Mouse (Mus musculus) limb, embryonic 13.5 days (tissue): ENCODE data around the gene Kiss1r. TPM values are rescaled to one million over a fixed set of nuclear protein-coding genes. Genes with fewer than 3 reads are reported as not detected.
"Not testable (repeated sequence)": the region's sequence is repeated elsewhere in the genome, so short reads cannot be mapped to it uniquely, and the experiment has no call there.

ENCODE experiments used
- ATAC-seq: fragments of 200-750 bp; cut with Nextera tagmentation; 2 replicates; pipeline ENCODE4 v1.8.0; 2017; ENCODE audit warnings: low read depth, moderate number of reproducible peaks, moderate TSS enrichment; ENCODE audit not compliant: low FRiP score
- H3K27ac ChIP-seq: fragments of 300-500 bp; sonication (generic); 2 replicates; pipeline ENCODE4 v1.5.1; 2015; ENCODE audit warnings: inconsistent platforms, mild to moderate bottlenecking, moderate library complexity
- H3K27me3 ChIP-seq: fragments of 300-500 bp; sonication (generic); 2 replicates; pipeline ENCODE4 v1.6.1; 2015; ENCODE audit warnings: mild to moderate bottlenecking, inconsistent platforms
- H3K36me3 ChIP-seq: fragments of 300-500 bp; sonication (generic); 2 replicates; pipeline ENCODE4 v1.6.1; 2015; ENCODE audit warnings: inconsistent platforms, mild to moderate bottlenecking, moderate library complexity
- H3K4me1 ChIP-seq: fragments of 300-500 bp; sonication (generic); 2 replicates; pipeline ENCODE4 v1.6.1; 2015; ENCODE audit warnings: inconsistent platforms
- H3K4me2 ChIP-seq: fragments of 300-500 bp; sonication (generic); replicated peaks from 2 replicates; pipeline ENCODE4 v1.6.1; 2015; ENCODE audit warnings: inconsistent platforms, mild to moderate bottlenecking, moderate library complexity
- H3K4me3 ChIP-seq: fragments of 300-500 bp; sonication (generic); 2 replicates; pipeline ENCODE4 v1.5.1; 2015; ENCODE audit warnings: moderate library complexity, mild to moderate bottlenecking, inconsistent platforms
- H3K9ac ChIP-seq: fragments of 300-500 bp; sonication (generic); 2 replicates; pipeline ENCODE4 v1.6.1; 2015; ENCODE audit warnings: mild to moderate bottlenecking, inconsistent platforms
- H3K9me3 ChIP-seq: fragments of 300-500 bp; sonication (generic); 2 replicates; pipeline ENCODE4 v1.6.1; 2016; ENCODE audit warnings: inconsistent platforms
- WGBS: fragments of 180-500 bp; shearing (Covaris S2); methylation state at CpG from one replicate; pipeline ENCODE4 v1.1.7; 2015; 5-methylcytosine and 5-hydroxymethylcytosine counted together
- polyA plus RNA-seq: library from polyadenylated mRNA; unstranded; fragments of >200 nt; fragmentation: Nextera tagmentation; extraction: Ambion mirVana; gene quantifications from 2 replicates; pipeline ENCODE4 v1.2.1, GENCODE M21; 2015

The Kiss1r gene
- polyA plus RNA-seq, 1 experiment from 2014 or later = 0.94 TPM

- H3K4me3 ChIP-seq = 0 out of 2 replicates have a peak overlapping the region, but pooled peaks have one; percentile 8
- H3K27me3 ChIP-seq = peaks cover 14% of the 10 kb centered on the region
- peaks cover 23% of the 10 kb centered on the region for H3K4me1 ChIP-seq
- 0 out of 2 replicates have a peak, but pooled peaks have one; percentile 16 for ATAC-seq
- H3K4me2 ChIP-seq = peak overlapping the region; percentile 14; the same call in 1 of the 2 replicates
- no peaks in the 10 kb centered on the region for H3K36me3 ChIP-seq
- H3K9ac ChIP-seq = no peak overlapping the region
- no peak overlapping the region for H3K27ac ChIP-seq
- no peaks in the 10 kb centered on the region for H3K9me3 ChIP-seq
- 13% methylated on average over 22 of the region's 22 CpGs for WGBS
Observed at GRCm38 (mm10) chr10:79883297-79884084, 33.3 kb upstream of the Kiss1r start.

- Histone ChIP-seq H3K4me1 (peaks cover 23% of the 10 kb centered on the region), H3K27ac (no peak overlapping the region), H3K9me3 (no peaks in the 10 kb centered on the region), H3K36me3 (no peaks in the 10 kb centered on the region), H3K4me3 (no peak overlapping the region), H3K27me3 (peaks cover 14% of the 10 kb centered on the region), H3K4me2 (no peak overlapping the region), H3K9ac (no peak overlapping the region)
- ATAC-seq = no peak
- 75% methylated on average over 4 of the region's 4 CpGs for WGBS
Observed at GRCm38 (mm10) chr10:79884446-79884845, 32.3 kb upstream of the Kiss1r start.

GRCm38 (mm10) chr10:79884938-79885337 is 31.8 kb upstream of the Kiss1r start:
- Histone ChIP-seq H3K4me1 (peaks cover 23% of the 10 kb centered on the region), H3K27me3 (peaks cover 14% of the 10 kb centered on the region)
- H3K4me3 ChIP-seq, H3K36me3 ChIP-seq, ATAC-seq, H3K9ac ChIP-seq, H3K9me3 ChIP-seq, H3K4me2 ChIP-seq, H3K27ac ChIP-seq: not testable (repeated sequence)
- WGBS = 69% methylated on average over 3 of the region's 3 CpGs

- H3K4me1 ChIP-seq = peaks cover 19% of the 10 kb centered on the region
- no peak within 1 kb of the TSS for H3K4me3 ChIP-seq
- no peak within 1 kb of the TSS for H3K9ac ChIP-seq
- ATAC-seq = no peak
- H3K4me2 ChIP-seq = no peak within 1 kb of the TSS
- peaks cover 14% of the 10 kb centered on the region for H3K27me3 ChIP-seq
- H3K9me3 ChIP-seq = no peaks in the 10 kb centered on the region
- no peak within 1 kb of the TSS for H3K27ac ChIP-seq
- 82% methylated on average over 6 of the region's 6 CpGs for WGBS
- H3K36me3 ChIP-seq = no peaks in the 10 kb centered on the region
Observed at GRCm38 (mm10) chr10:79886054-79886453, 30.7 kb upstream of the Kiss1r start, which contains the start of gene Elane. Gene Elane (plus strand): TSS chr10:79886247.

GRCm38 (mm10) chr10:79886611-79887010 is 30.2 kb upstream of the Kiss1r start:
- WGBS = 80% methylated on average over 8 of the region's 8 CpGs

GRCm38 (mm10) chr10:79889386-79889785 is 27.4 kb upstream of the Kiss1r start:
- Histone ChIP-seq H3K9me3 (no peaks in the 10 kb centered on the region), H3K27me3 (no peaks in the 10 kb centered on the region), H3K4me3 (no peak overlapping the region), H3K4me2 (no peak overlapping the region), H3K27ac (no peak overlapping the region), H3K4me1 (no peaks in the 10 kb centered on the region), H3K9ac (no peak overlapping the region), H3K36me3 (peaks cover 4% of the 10 kb centered on the region)
- no peak for ATAC-seq
- 63% methylated on average over 2 of the region's 2 CpGs for WGBS

More at GRCm38 (mm10) chr10:79886611-79887010, 30.2 kb upstream of the Kiss1r start:
- no peak for ATAC-seq
- Histone ChIP-seq H3K4me1 (peaks cover 19% of the 10 kb centered on the region), H3K9ac (no peak overlapping the region), H3K9me3 (no peaks in the 10 kb centered on the region), H3K27ac (no peak overlapping the region), H3K4me3 (no peak overlapping the region), H3K27me3 (peaks cover 11% of the 10 kb centered on the region), H3K4me2 (no peak overlapping the region), H3K36me3 (no peaks in the 10 kb centered on the region)

GRCm38 (mm10) chr10:79890670-79891069 is 26.1 kb upstream of the Kiss1r start, which contains the start of gene Cfd:
Gene Cfd (plus strand): TSS chr10:79890853.
- Histone ChIP-seq H3K36me3 (peaks cover 14% of the 10 kb centered on the region), H3K9me3 (no peaks in the 10 kb centered on the region), H3K27ac (no peak within 1 kb of the TSS), H3K4me1 (no peaks in the 10 kb centered on the region), H3K4me3 (no peak within 1 kb of the TSS), H3K27me3 (no peaks in the 10 kb centered on the region), H3K4me2 (no peak within 1 kb of the TSS), H3K9ac (no peak within 1 kb of the TSS; the same call in 1 of the 2 replicates)
- no peak for ATAC-seq
- WGBS = 38% methylated on average over 5 of the region's 5 CpGs

GRCm38 (mm10) chr10:79892451-79893118 is 24.2 kb upstream of the Kiss1r start:
- H3K27me3 ChIP-seq, H3K27ac ChIP-seq, H3K4me3 ChIP-seq, H3K4me1 ChIP-seq, H3K4me2 ChIP-seq, H3K9me3 ChIP-seq: not testable (repeated sequence)
- peak; percentile 60; the same call in 1 of the 2 replicates for ATAC-seq
- peaks cover 33% of the 10 kb centered on the region for H3K36me3 ChIP-seq
- 0 out of 2 replicates have a peak overlapping the region, but pooled peaks have one; percentile 4 for H3K9ac ChIP-seq
- 44% methylated on average over 22 of the region's 22 CpGs for WGBS

GRCm38 (mm10) chr10:79896306-79896705 is 20.5 kb upstream of the Kiss1r start:
- WGBS = 94% methylated on average over 16 of the region's 16 CpGs
- Histone ChIP-seq H3K9me3 (no peaks in the 10 kb centered on the region), H3K9ac (no peak overlapping the region), H3K27me3 (no peaks in the 10 kb centered on the region), H3K27ac (no peak overlapping the region), H3K4me3 (no peak overlapping the region), H3K36me3 (peaks cover 69% of the 10 kb centered on the region), H3K4me1 (no peaks in the 10 kb centered on the region), H3K4me2 (no peak overlapping the region)
- ATAC-seq = no peak

- peak overlapping the region; percentile 31; the same call in 1 of the 2 replicates for H3K9ac ChIP-seq
- peaks cover 74% of the 10 kb centered on the region for H3K36me3 ChIP-seq
- WGBS = 85% methylated on average over 13 of the region's 13 CpGs
- H3K27me3 ChIP-seq = no peaks in the 10 kb centered on the region
- no peak for ATAC-seq
- no peak overlapping the region for H3K27ac ChIP-seq
- H3K4me3 ChIP-seq = no peak overlapping the region
- H3K9me3 ChIP-seq = no peaks in the 10 kb centered on the region
- H3K4me1 ChIP-seq = no peaks in the 10 kb centered on the region
- H3K4me2 ChIP-seq = no peak overlapping the region
Observed at GRCm38 (mm10) chr10:79896814-79897213, 20.0 kb upstream of the Kiss1r start.

- peaks cover 81% of the 10 kb centered on the region for H3K36me3 ChIP-seq
- no peak overlapping the region for H3K27ac ChIP-seq
- no peak overlapping the region; the same call in 1 of the 2 replicates for H3K9ac ChIP-seq
- no peak for ATAC-seq
- H3K4me3 ChIP-seq = no peak overlapping the region
- WGBS = 57% methylated on average over 18 of the region's 20 CpGs
- no peaks in the 10 kb centered on the region for H3K4me1 ChIP-seq
- H3K27me3 ChIP-seq = no peaks in the 10 kb centered on the region
- no peak overlapping the region for H3K4me2 ChIP-seq
- H3K9me3 ChIP-seq = no peaks in the 10 kb centered on the region
Observed at GRCm38 (mm10) chr10:79897316-79898245, 19.2 kb upstream of the Kiss1r start.
